Mouse (Mus musculus) naive thymus-derived CD4-positive, alpha-beta T cell, adult 2 months (primary cell): ENCODE data around the gene Gm42791.
A peak's percentile ranks its signal among the peaks of the same experiment; 100 is the strongest.

Source experiments
- DNase-seq: peaks from one replicate; pipeline ENCODE4 v3.0.0-alpha.2; 2011; ENCODE audit warnings: low read depth

Gm42791 gene

DNA sequence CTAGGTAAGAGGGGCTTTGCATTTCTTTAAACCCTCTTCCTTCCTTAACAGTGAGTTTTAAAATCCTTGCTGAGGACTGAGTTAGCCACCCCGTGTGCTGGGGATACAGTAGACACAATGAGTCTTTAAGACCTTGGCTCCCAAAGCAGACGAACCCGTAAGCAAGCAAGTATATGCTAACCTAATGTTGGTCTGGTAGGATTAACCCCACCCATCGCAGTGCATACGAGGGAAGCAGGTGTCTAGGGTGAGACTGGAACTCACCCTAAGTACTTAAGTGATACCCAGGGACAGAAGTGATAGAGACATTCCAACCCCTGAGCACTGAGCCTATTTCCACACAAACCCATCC lies 12.3 kb upstream of the Gm42791 start:
- no peak for DNase-seq

DNA sequence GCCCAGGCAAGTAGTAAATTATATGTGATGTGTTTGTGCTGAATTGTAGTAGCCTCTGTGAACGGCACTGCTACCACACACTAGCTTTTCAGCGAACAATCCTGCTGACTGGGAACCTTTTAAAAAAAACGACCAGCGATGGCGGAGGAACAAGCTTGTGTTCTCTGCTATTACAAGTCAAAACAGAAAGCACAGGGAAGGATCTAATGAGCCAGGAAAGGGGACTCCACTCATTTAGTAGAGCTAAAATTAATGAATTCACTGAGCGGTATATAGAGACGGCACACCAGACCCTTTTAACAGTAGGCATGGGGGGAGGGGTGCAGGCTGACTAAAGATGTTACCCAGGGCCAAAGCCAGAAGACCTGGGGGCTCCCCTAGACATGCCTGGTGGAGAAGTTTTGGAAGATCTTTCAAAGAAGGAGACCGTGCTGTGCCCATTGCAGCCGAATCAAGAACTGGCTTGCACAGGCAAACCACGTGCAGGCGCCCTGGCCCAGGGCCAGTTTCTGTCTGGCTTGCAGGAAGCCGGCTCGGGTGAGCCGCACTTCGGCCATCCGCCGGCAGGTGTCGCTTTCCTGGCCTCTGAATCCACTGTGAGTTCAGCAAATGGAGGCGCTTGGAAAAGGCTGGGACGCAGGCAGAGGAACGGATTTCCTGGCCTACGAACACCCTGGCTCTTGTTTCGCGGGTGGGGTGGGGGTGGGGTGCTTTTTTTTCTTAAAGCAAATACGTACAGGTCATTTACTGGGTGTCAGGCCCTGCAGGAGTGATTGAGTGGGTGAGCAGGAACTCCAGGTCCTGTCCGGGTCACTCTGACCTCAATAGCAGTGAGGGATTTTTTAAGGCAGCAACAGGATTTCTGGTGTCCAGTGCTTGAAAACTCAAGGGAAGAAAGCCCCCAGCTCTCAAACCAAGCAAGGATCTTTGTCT lies 11.7 kb upstream of the Gm42791 start:
- peak; percentile 97 for DNase-seq

GRCm38 (mm10) chr5:149005701-149006361 lies 10.9 kb upstream of the Gm42791 start:
- peak; percentile 56 for DNase-seq

GRCm38 (mm10) chr5:149005083-149005482 lies 10.1 kb upstream of the Gm42791 start:
- no peak for DNase-seq

- no peak for DNase-seq
These were observed 8.2 kb upstream of the Gm42791 start for GRCm38 (mm10) chr5:149003137-149003536.

DNA sequence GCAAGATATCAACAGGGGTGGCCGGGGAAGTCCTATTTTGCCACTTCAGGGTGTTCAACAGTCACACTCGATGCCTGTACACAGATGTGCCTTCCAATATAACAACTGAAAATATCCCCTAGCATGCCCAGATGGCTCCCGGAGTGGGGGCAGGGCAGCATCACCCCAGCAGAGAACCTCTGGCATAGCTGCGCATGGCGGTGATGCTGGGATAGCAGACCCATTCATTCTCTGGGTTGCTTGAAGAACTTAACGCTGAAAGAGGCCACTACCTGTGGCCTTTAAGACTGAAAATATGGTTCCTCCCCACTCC lies 7.8 kb upstream of the Gm42791 start:
- no peak for DNase-seq

- no peak for DNase-seq
These were observed 7.3 kb upstream of the Gm42791 start for GRCm38 (mm10) chr5:149002034-149002802.

DNA sequence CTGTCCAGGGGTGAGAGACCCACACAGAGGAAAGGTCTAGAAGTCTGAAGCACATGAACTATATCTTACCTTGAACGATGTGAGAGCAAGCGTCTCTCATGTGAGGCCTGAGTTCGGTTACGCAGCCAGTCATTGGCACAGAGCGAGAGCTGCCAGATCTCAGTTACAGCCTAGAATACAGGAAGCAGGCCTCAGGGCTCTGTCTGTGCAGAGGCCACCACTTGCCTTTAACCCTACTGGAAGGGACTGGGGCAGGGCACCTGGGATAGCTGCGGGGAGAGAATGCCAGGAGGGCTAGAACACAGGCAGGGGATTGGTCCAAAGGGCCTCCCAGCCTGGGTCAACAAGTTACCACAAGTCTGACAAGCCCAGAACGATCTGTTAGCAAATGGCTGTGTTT lies 4.9 kb upstream of the Gm42791 start:
- DNase-seq = no peak

GRCm38 (mm10) chr5:148998512-148998911 lies 3.6 kb upstream of the Gm42791 start:
- no peak for DNase-seq

DNA sequence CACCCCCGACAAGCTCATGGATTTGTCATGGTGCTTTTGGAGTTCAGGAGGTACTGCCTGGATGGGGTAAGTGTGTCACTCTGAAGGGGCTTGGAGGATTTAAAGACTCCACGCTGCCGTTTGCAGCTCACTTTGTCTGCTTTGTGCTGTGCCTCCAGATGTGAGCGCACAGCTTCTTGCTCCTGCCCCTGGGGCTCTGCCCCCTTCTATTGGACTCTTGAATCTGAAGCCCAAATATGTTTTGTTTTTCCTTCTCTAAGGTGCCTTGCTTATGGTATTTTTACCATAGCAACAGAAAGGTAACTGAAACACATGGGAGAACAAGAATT lies 1.7 kb upstream of the Gm42791 start:
- DNase-seq = no peak

DNA sequence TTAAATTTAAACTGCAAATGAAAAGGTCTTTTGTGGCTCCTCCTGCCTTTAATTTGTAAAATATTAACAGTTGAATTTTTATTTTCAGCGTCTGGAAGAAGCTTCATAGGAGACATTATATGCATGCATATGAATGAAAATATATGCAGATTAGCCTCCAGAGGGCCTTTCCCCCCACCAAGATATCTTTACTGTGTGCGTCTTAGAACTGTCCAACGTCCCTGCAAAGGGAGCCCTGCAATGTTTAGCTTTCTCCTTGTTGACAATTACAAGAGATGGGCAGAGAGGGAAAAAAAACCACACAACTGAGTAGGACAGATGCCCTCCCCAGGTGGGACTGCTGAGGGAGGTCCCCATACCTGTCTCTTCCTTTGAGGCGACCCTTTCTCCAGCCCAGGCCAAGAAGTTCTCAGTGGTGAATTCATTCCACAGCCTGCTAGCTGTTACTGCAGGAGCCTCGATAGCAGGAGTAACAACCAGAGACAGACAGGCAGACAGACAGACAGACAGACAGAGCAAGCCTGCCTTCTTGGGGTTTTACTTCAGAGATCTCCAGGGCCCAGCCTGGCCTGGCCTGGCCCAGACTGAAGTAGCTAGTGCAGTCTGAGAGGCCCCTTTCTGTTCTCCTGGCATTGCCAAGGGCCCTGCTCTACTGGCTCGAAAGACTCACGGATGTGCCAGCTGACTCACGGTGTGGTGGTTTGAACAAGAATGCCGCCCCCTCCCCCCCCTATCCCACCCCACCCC lies 1.2 kb upstream of the Gm42791 start:
- no peak for DNase-seq

GRCm38 (mm10) chr5:148994311-148994705 lies 639 bp downstream of the Gm42791 start:
- DNase-seq = no peak

DNA sequence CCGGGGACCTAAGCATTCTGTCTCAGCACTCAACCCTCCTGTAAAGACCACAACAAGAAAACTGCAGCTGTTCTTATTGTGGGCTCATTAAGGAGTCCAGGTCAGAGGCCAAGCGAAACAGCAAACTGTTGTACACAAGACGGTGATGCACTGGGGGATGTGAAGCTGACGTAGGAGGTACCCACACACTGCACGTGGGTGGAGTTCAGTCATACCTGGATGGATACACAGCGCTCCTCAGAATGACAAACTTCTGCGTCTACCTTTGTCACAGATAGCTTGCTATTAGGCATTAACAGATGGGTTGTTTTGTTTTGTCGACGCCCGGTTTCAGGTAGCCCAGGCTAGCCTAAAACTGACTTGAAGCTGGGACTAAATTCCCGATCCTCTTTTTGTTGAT lies 2.3 kb downstream of the Gm42791 start:
- DNase-seq = no peak

DNA sequence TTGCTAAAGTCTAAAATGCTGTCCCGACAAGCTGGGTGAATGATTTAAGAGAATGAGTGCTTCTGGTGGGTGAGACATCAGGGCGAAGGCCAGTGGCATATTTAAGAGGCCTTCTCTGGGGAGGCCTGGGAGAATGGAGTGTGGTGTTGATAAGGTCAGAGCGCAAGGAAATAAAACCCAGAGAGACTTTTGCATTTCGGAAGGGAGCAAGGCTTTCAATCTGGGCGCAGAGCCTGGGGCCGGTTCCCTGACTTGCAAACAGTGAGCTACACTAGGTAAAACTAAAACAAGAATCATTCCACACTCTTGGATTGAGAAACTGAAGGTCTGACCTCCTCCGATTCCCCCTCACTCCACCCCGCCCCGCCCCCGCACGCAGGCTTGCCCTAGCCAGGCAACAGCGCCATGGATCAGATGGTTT lies 4.0 kb downstream of the Gm42791 start:
- DNase-seq = no peak

DNA sequence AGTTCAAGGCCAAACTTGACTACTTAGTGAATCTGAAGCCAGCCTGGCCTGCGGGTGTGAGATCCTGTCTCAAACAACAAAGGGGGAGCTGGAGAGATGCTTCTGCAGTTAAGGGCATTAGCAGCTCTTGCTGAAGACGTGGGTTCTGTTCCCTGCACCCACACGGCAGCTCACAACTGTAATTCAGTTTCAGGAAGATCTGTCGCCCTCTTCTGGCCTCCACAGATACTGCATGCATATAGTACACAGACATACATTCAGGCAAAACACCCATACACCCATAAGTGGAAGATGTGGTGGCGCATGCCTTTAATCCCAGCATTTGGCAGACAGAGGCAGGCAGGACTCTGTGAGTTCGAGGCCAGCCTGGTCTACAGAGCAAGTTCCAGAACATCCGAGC lies 5.5 kb downstream of the Gm42791 start:
- peak; percentile 66 for DNase-seq

DNA sequence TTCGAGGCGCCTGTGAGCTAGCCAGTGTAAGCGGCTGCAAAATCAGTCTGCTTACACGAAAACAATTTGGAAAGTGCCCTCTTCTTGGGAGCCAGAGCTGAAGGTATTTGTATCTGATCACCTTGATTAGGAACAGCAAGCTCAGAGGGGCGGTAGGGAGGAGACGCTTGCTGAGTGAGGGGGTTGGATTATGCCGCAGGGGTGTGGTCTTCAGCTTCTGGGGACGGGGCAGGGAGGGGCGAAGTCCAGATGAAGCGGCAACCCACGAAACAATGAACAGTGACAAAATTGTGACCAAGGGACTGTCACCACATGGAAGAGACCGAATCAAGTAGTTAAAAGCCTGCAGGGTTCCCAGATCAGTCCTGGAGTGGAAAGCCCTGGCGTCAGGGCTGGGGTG lies 10.0 kb downstream of the Gm42791 start:
- DNase-seq = no peak

DNA sequence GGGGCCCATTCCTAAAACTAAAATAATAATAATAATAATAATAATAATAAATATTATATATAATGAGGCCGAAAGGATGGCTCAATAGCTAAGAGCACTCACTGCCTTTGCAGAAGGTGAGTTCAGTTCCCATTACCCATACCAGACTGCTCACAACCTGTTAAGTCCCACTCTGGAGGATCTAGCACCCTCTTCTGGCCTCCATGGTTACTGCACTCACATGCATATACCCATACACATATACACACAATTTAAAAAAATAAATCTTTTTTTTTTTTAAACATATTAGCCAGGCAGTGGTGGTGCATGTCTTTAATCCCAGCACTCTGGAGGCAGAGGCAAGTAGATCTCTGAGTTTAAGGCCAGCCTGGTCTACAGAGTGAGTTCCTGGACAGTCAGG lies 11.3 kb downstream of the Gm42791 start:
- peak; percentile 45 for DNase-seq

GRCm38 (mm10) chr5:148983108-148983664 lies 11.8 kb downstream of the Gm42791 start:
- no peak for DNase-seq

GRCm38 (mm10) chr5:148982396-148982795 lies 12.6 kb downstream of the Gm42791 start:
- DNase-seq = no peak

- no peak for DNase-seq
These were observed 14.3 kb downstream of the Gm42791 start for GRCm38 (mm10) chr5:148980607-148981006.

DNA sequence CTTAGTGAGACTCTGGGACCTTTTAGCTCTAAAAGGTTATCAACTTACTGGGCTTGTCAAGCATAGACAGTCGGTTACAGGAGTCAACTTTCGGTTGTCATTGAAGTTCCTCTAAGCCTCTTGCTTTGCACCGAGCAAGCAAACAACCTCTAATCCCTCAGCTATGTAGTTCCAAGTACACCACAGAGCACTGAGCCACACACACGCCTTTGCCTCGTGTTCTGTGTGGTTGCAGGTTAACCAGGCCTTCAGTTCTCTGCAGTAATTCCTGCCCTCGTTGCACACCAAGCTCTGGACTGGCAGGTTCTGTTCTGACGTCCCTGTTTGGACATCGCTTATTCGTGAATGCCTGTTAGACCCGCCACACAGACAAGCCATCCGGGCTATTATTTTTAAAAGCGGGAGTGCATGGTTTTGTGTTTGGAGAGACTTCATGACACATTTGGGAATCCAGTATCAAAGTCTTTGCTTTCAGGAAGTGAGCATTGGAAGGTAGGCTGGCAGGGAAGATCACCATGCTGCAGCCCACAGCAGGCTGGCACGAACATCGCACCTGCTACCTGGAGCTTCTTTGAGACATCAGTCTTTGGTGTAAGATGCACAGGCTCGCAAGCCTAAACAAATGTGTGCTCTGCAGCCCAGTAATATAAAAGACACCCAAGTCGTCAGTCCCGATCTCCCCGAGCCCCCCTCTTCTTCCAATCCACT lies 16.3 kb downstream of the Gm42791 start:
- DNase-seq = peak; percentile 67
